Mouse (Mus musculus): ENCODE results near the gene Marveld2.

DNA sequence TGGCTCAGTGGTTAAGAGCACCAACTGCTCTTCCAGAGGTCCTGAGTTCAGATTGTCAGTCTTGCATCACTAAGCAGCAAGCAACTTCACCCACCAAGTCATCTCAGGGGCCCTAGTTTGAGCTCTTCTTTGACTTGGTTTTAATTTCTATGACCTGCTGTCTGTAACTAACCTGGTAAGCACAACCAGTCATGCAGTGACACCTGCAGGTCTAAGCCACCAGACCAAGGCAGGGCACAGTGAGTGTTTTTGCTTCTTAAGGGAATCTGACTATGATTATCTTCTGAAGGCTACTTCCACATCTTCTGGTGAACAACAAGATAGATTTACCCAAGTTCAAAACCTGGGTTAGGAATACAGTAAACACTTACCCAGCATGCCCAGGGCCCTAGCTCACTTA, 36.8 kb downstream of the Marveld2 start:
- TF ChIP-seq CTCF (IDR thresholded peaks at IDR 0.05; ENCODE audit: low read depth) (peak; percentile 58), EP300 (IDR thresholded peaks at IDR 0.05; ENCODE audit: low read depth) (no peak)

All from liver, postnatal 0 days (tissue).